Mouse (Mus musculus) lung, embryonic 15.5 days (tissue): ENCODE data around the gene Odf4. TPM values are rescaled to one million over a fixed set of nuclear protein-coding genes. Genes with fewer than 3 reads are reported as not detected.

ENCODE experiments used
- ATAC-seq: fragments of 200-750 bp; cut with Nextera tagmentation; 2 replicates; pipeline ENCODE4 v1.8.0; 2017; ENCODE audit warnings: moderate number of reproducible peaks, borderline replicate concordance; ENCODE audit not compliant: low FRiP score, low TSS enrichment; ENCODE audit errors: extremely low read depth
- H3K27ac ChIP-seq: fragments of 300-500 bp; sonication (generic); 2 replicates; pipeline ENCODE4 v1.5.1; 2015; ENCODE audit warnings: moderate library complexity, mild to moderate bottlenecking, inconsistent platforms
- H3K27me3 ChIP-seq: fragments of 300-500 bp; sonication (generic); 2 replicates; pipeline ENCODE4 v1.6.1; 2015; ENCODE audit warnings: inconsistent platforms
- H3K36me3 ChIP-seq: fragments of 300-500 bp; sonication (generic); 2 replicates; pipeline ENCODE4 v1.6.1; 2015; ENCODE audit warnings: inconsistent platforms
- H3K4me1 ChIP-seq: fragments of 300-500 bp; sonication (generic); 2 replicates; pipeline ENCODE4 v1.6.1; 2015; ENCODE audit warnings: inconsistent platforms
- H3K4me2 ChIP-seq: fragments of 300-500 bp; sonication (generic); 2 replicates; pipeline ENCODE4 v1.6.1; 2015; ENCODE audit warnings: inconsistent platforms, mild to moderate bottlenecking, moderate library complexity
- H3K4me3 ChIP-seq: fragments of 300-500 bp; sonication (generic); 2 replicates; pipeline ENCODE4 v1.5.1; 2015; ENCODE audit warnings: mild to moderate bottlenecking, inconsistent platforms
- H3K9ac ChIP-seq: fragments of 300-500 bp; sonication (generic); 2 replicates; pipeline ENCODE4 v1.6.1; 2015; ENCODE audit warnings: inconsistent platforms
- H3K9me3 ChIP-seq: fragments of 300-500 bp; sonication (generic); 2 replicates; pipeline ENCODE4 v1.6.1; 2016; ENCODE audit warnings: inconsistent platforms
- WGBS: fragments of 180-500 bp; shearing (Covaris S2); methylation state at CpG from one replicate; pipeline ENCODE4 v1.1.7; 2015; 5-methylcytosine and 5-hydroxymethylcytosine counted together
- polyA plus RNA-seq: library from polyadenylated mRNA; unstranded; fragments of >200 nt; fragmentation: Nextera tagmentation; extraction: Ambion mirVana; gene quantifications from 2 replicates; pipeline ENCODE4 v1.2.1, GENCODE M21; 2015

The Odf4 gene
- polyA plus RNA-seq, 1 experiment from 2014 or later, result not detected

- Histone ChIP-seq H3K36me3 (0 out of 2 replicates have a peak, but pooled peaks cover under 1% of the 10 kb centered on the region), H3K4me3 (no peak overlapping the region), H3K27ac (peak overlapping the region; percentile 82), H3K27me3 (no peaks in the 10 kb centered on the region), H3K4me1 (peaks cover 8% of the 10 kb centered on the region), H3K9me3 (no peaks in the 10 kb centered on the region), H3K4me2 (0 out of 2 replicates have a peak overlapping the region, but pooled peaks have one; percentile 16), H3K9ac (0 out of 2 replicates have a peak overlapping the region, but pooled peaks have one; percentile 13)
- 29% methylated on average over 14 of the region's 14 CpGs for WGBS
- ATAC-seq, result no peak
Measured at GRCm38 (mm10) chr11:68911531-68912177, 15.2 kb downstream of the Odf4 start.

GRCm38 (mm10) chr11:68908846-68909503, 17.9 kb downstream of the Odf4 start:
- H3K4me1 ChIP-seq, result peaks cover 16% of the 10 kb centered on the region
- H3K36me3 ChIP-seq, result peaks cover 27% of the 10 kb centered on the region
- H3K27ac ChIP-seq, result no peak overlapping the region
- no peak for ATAC-seq
- 37% methylated on average over 7 of the region's 7 CpGs for WGBS
- H3K9ac ChIP-seq, result no peak overlapping the region
- H3K27me3 ChIP-seq, result no peaks in the 10 kb centered on the region
- H3K4me3 ChIP-seq, result no peak overlapping the region
- H3K9me3 ChIP-seq, result no peaks in the 10 kb centered on the region
- no peak overlapping the region for H3K4me2 ChIP-seq

GRCm38 (mm10) chr11:68907251-68907650, 19.6 kb downstream of the Odf4 start:
- ATAC-seq, result no peak
- no peaks in the 10 kb centered on the region for H3K9me3 ChIP-seq
- WGBS, result 79% methylated on average over 3 of the region's 3 CpGs

GRCm38 (mm10) chr11:68906461-68906790, 20.5 kb downstream of the Odf4 start:
- Histone ChIP-seq H3K4me3 (no peak overlapping the region), H3K27me3 (no peaks in the 10 kb centered on the region), H3K4me1 (peaks cover 16% of the 10 kb centered on the region), H3K27ac (no peak overlapping the region), H3K4me2 (no peak overlapping the region), H3K9ac (no peak overlapping the region), H3K9me3 (no peaks in the 10 kb centered on the region), H3K36me3 (peaks cover 43% of the 10 kb centered on the region)
- 46% methylated on average over 4 of the region's 4 CpGs for WGBS
- ATAC-seq, result peak; percentile 25; the same call in 1 of the 2 replicates

More at GRCm38 (mm10) chr11:68907251-68907650, 19.6 kb downstream of the Odf4 start:
- H3K27me3 ChIP-seq, result no peaks in the 10 kb centered on the region
- peaks cover 23% of the 10 kb centered on the region for H3K4me1 ChIP-seq
- no peak overlapping the region for H3K4me2 ChIP-seq
- H3K4me3 ChIP-seq, result no peak overlapping the region
- no peak overlapping the region for H3K27ac ChIP-seq
- H3K9ac ChIP-seq, result no peak overlapping the region
- H3K36me3 ChIP-seq, result peaks cover 43% of the 10 kb centered on the region

GRCm38 (mm10) chr11:68905665-68906460, 21.0 kb downstream of the Odf4 start:
- no peak overlapping the region for H3K9ac ChIP-seq
- no peak for ATAC-seq
- H3K27me3 ChIP-seq, result no peaks in the 10 kb centered on the region
- H3K36me3 ChIP-seq, result peaks cover 43% of the 10 kb centered on the region
- no peak overlapping the region for H3K4me2 ChIP-seq
- no peak overlapping the region for H3K4me3 ChIP-seq
- H3K9me3 ChIP-seq, result no peaks in the 10 kb centered on the region
- peaks cover 19% of the 10 kb centered on the region for H3K4me1 ChIP-seq
- H3K27ac ChIP-seq, result no peak overlapping the region
- 87% methylated on average over 9 of the region's 9 CpGs for WGBS

- WGBS, result 84% methylated on average over 3 of the region's 3 CpGs
- Histone ChIP-seq H3K27me3 (peaks cover 1% of the 10 kb centered on the region; the same call in 1 of the 2 replicates), H3K27ac (no peak overlapping the region), H3K4me1 (peaks cover 21% of the 10 kb centered on the region), H3K4me2 (no peak overlapping the region), H3K9me3 (no peaks in the 10 kb centered on the region), H3K36me3 (peaks cover 43% of the 10 kb centered on the region), H3K4me3 (no peak overlapping the region), H3K9ac (no peak overlapping the region)
- ATAC-seq, result no peak
Measured at GRCm38 (mm10) chr11:68905138-68905531, 21.7 kb downstream of the Odf4 start.

- 78% methylated on average over 8 of the region's 8 CpGs for WGBS
- Histone ChIP-seq H3K27ac (no peak overlapping the region), H3K4me2 (no peak overlapping the region), H3K36me3 (peaks cover 43% of the 10 kb centered on the region), H3K9ac (no peak overlapping the region), H3K9me3 (no peaks in the 10 kb centered on the region), H3K4me1 (peaks cover 21% of the 10 kb centered on the region), H3K27me3 (peaks cover 5% of the 10 kb centered on the region; the same call in 1 of the 2 replicates), H3K4me3 (no peak overlapping the region)
- ATAC-seq, result no peak
Measured at GRCm38 (mm10) chr11:68904375-68905137, 22.3 kb downstream of the Odf4 start.

- Histone ChIP-seq H3K4me1 (peaks cover 21% of the 10 kb centered on the region), H3K4me3 (no peak overlapping the region), H3K4me2 (no peak overlapping the region), H3K27me3 (peaks cover 5% of the 10 kb centered on the region; the same call in 1 of the 2 replicates), H3K36me3 (peaks cover 43% of the 10 kb centered on the region), H3K27ac (no peak overlapping the region), H3K9ac (no peak overlapping the region), H3K9me3 (no peaks in the 10 kb centered on the region)
- 79% methylated on average over 2 of the region's 2 CpGs for WGBS
- ATAC-seq, result no peak
Measured at GRCm38 (mm10) chr11:68903775-68904174, 23.1 kb downstream of the Odf4 start.

- Histone ChIP-seq H3K9ac (peak overlapping the region; percentile 98), H3K27ac (peak overlapping the region; percentile 12; the same call in 1 of the 2 replicates), H3K4me1 (peaks cover 21% of the 10 kb centered on the region), H3K36me3 (peaks cover 43% of the 10 kb centered on the region), H3K4me3 (peak overlapping the region; percentile 95), H3K27me3 (peaks cover 5% of the 10 kb centered on the region; the same call in 1 of the 2 replicates), H3K4me2 (peak overlapping the region; percentile 65), H3K9me3 (no peaks in the 10 kb centered on the region)
- ATAC-seq, result no peak
- WGBS, result 76% methylated on average over 5 of the region's 5 CpGs
Measured at GRCm38 (mm10) chr11:68902823-68903222, 24.1 kb downstream of the Odf4 start.

- Histone ChIP-seq H3K36me3 (peaks cover 43% of the 10 kb centered on the region), H3K9me3 (no peaks in the 10 kb centered on the region), H3K27me3 (peaks cover 5% of the 10 kb centered on the region; the same call in 1 of the 2 replicates), H3K4me2 (peak overlapping the region; percentile 65), H3K4me3 (peak overlapping the region; percentile 95), H3K4me1 (peaks cover 21% of the 10 kb centered on the region), H3K27ac (peak overlapping the region; percentile 12; the same call in 1 of the 2 replicates), H3K9ac (peak overlapping the region; percentile 98)
- no peak for ATAC-seq
- WGBS, result 2% methylated on average over 11 of the region's 11 CpGs
Measured at GRCm38 (mm10) chr11:68902367-68902766, 24.5 kb downstream of the Odf4 start.

- H3K4me1 ChIP-seq, result peaks cover 21% of the 10 kb centered on the region
- peak overlapping the region; percentile 95 for H3K4me3 ChIP-seq
- WGBS, result under 1% methylated on average over 10 of the region's 10 CpGs
- H3K27ac ChIP-seq, result peak overlapping the region; percentile 88
- no peaks in the 10 kb centered on the region for H3K9me3 ChIP-seq
- peak overlapping the region; percentile 65 for H3K4me2 ChIP-seq
- H3K36me3 ChIP-seq, result peaks cover 43% of the 10 kb centered on the region
- peak overlapping the region; percentile 98 for H3K9ac ChIP-seq
- peaks cover 5% of the 10 kb centered on the region; the same call in 1 of the 2 replicates for H3K27me3 ChIP-seq
- no peak for ATAC-seq
Measured at GRCm38 (mm10) chr11:68902047-68902364, 24.9 kb downstream of the Odf4 start.
